Mouse (Mus musculus) MEL (cell line): ENCODE data around the gene Slc25a20. TPM values are rescaled to one million over a fixed set of nuclear protein-coding genes. Genes with fewer than 3 reads are reported as not detected.

ENCODE experiments used
- DNase-seq: peaks from one replicate; pipeline ENCODE4 v3.0.0; 2011; ENCODE audit warnings: low read depth, low spot score
- H3K27ac ChIP-seq: 2 replicates; pipeline ENCODE4 v1.5.1; 2012; ENCODE audit warnings: low read depth, mild to moderate bottlenecking, control low read depth, low read length, moderate library complexity; ENCODE audit not compliant: control insufficient read depth
- H3K27me3 ChIP-seq, 2 experiments: fragments of 150-350 bp in 1 of 2; sonication (generic) in 1 of 2; 2 replicates each; pipeline ENCODE4 v1.6.1; 2012; ENCODE audit warnings: low read length in 2 of 2, mild to moderate bottlenecking in 2 of 2, improper control_type of control experiment in 1 of 2, moderate library complexity in 1 of 2; ENCODE audit not compliant: insufficient read depth in 2 of 2, control insufficient read depth in 1 of 2
- H3K36me3 ChIP-seq, 2 experiments: 2 replicates each; pipeline ENCODE4 v1.6.1; 2012 to 2014; ENCODE audit warnings: low read length in 2 of 2, improper control_type of control experiment in 1 of 2, inconsistent platforms in 1 of 2, mild to moderate bottlenecking in 1 of 2; ENCODE audit not compliant: insufficient read depth in 2 of 2, control insufficient read depth in 1 of 2
- H3K4me1 ChIP-seq, 2 experiments: fragments of 150-350 bp in 1 of 2; sonication (generic) in 1 of 2; 2 replicates each; pipeline ENCODE4 v1.6.1; 2012; ENCODE audit warnings: low read length in 2 of 2, improper control_type of control experiment in 1 of 2, mild to moderate bottlenecking in 1 of 2; ENCODE audit not compliant: insufficient read depth in 2 of 2, control insufficient read depth in 1 of 2
- H3K4me3 ChIP-seq, 2 experiments: fragments of 150-350 bp in 1 of 2; sonication (generic) in 1 of 2; 2 replicates each; pipeline ENCODE4 v1.5.1; 2012; ENCODE audit warnings: low read depth in 2 of 2, low read length in 2 of 2, mild to moderate bottlenecking in 2 of 2, moderate library complexity in 2 of 2, control low read depth in 1 of 2, improper control_type of control experiment in 1 of 2; ENCODE audit not compliant: control insufficient read depth in 1 of 2, insufficient read depth in 1 of 2
- H3K79me2 ChIP-seq: 2 replicates; pipeline ENCODE4 v1.6.1; 2012; ENCODE audit warnings: mild to moderate bottlenecking, low read length, moderate library complexity; ENCODE audit not compliant: control insufficient read depth, poor library complexity, insufficient read depth
- H3K9ac ChIP-seq: 2 replicates; pipeline ENCODE4 v1.6.1; 2012; ENCODE audit warnings: low read depth, mild to moderate bottlenecking, control low read depth, low read length, moderate library complexity; ENCODE audit not compliant: control insufficient read depth, poor library complexity, severe bottlenecking
- H3K9me3 ChIP-seq: fragments of 150-350 bp; sonication (generic); replicated peaks from 2 replicates; pipeline ENCODE4 v1.6.1; 2012; ENCODE audit warnings: mild to moderate bottlenecking, low read length, improper control_type of control experiment, moderate library complexity; ENCODE audit not compliant: insufficient read depth
- ELF1 ChIP-seq: IDR thresholded peaks from 2 replicates; pipeline ENCODE4 v1.6.1; 2014; ENCODE audit warnings: low read depth, mild to moderate bottlenecking, inconsistent platforms, low read length, improper control_type of control experiment, moderate library complexity
- GATA1 ChIP-seq: IDR thresholded peaks from 2 replicates; pipeline ENCODE4 v1.6.1; 2011; ENCODE audit warnings: low read depth, low read length, improper control_type of control experiment
- JUND ChIP-seq: IDR thresholded peaks from 2 replicates; pipeline ENCODE4 v1.6.1; 2011; ENCODE audit warnings: low read depth, mild to moderate bottlenecking, improper control_type of control experiment, low read length
- MAZ ChIP-seq: IDR thresholded peaks from 2 replicates; pipeline ENCODE4 v1.6.1; 2012; ENCODE audit warnings: low read depth, mild to moderate bottlenecking, inconsistent platforms, low read length, improper control_type of control experiment
- NRF1 ChIP-seq: IDR thresholded peaks from 2 replicates; pipeline ENCODE4 v1.6.1; 2014; ENCODE audit warnings: low read depth, mild to moderate bottlenecking, inconsistent platforms, low read length, improper control_type of control experiment, moderate library complexity; ENCODE audit not compliant: poor library complexity, insufficient read depth, severe bottlenecking
- POLR2AphosphoS2 ChIP-seq: IDR thresholded peaks from 2 replicates; pipeline ENCODE4 v1.6.1; 2011; ENCODE audit warnings: low read length, improper control_type of control experiment
- RCOR1 ChIP-seq: IDR thresholded peaks from 2 replicates; pipeline ENCODE4 v1.6.1; 2012; ENCODE audit warnings: low read depth, mild to moderate bottlenecking, inconsistent platforms, low read length, improper control_type of control experiment
- TAL1 ChIP-seq: IDR thresholded peaks from 2 replicates; pipeline ENCODE4 v1.6.1; 2012; ENCODE audit warnings: mild to moderate bottlenecking, inconsistent platforms, low read length, moderate library complexity, mixed read lengths
- UBTF ChIP-seq: IDR thresholded peaks from 2 replicates; pipeline ENCODE4 v1.6.1; 2012; ENCODE audit warnings: low read depth, mild to moderate bottlenecking, inconsistent platforms, low read length, improper control_type of control experiment, moderate library complexity, borderline replicate concordance; ENCODE audit not compliant: insufficient read depth
- USF2 ChIP-seq, 2 experiments: IDR thresholded peaks; 2 replicates each; pipeline ENCODE4 v1.6.1; 2011 to 2012; ENCODE audit warnings: improper control_type of control experiment in 2 of 2, low read length in 2 of 2, borderline replicate concordance in 1 of 2, inconsistent platforms in 1 of 2, low read depth in 1 of 2, mild to moderate bottlenecking in 1 of 2; ENCODE audit not compliant: insufficient read depth in 1 of 2
- ZNF384 ChIP-seq: IDR thresholded peaks from 2 replicates; pipeline ENCODE4 v1.6.1; 2012; ENCODE audit warnings: low read depth, mild to moderate bottlenecking, inconsistent platforms, low read length, improper control_type of control experiment
- polyA plus RNA-seq, 2 experiments: library from polyadenylated mRNA; stranded (reverse) in 1 of 2; unstranded in 1 of 2; fragments of >175 nt in 1 of 2; fragments of >200 nt in 1 of 2; gene quantifications; 2 replicates each; pipeline versions ENCODE4 v1.2.1 to v1.2.4; 2012; ENCODE audit warnings: low replicate concordance in 2 of 2, low read depth in 1 of 2; ENCODE audit not compliant: insufficient read length in 2 of 2, insufficient read depth in 1 of 2, missing spikeins in 1 of 2
- total RNA-seq: library from RNA; depleted of rRNA; stranded (reverse); fragments of 300-350 nt; gene quantifications from 2 replicates; pipeline ENCODE4 v1.2.3, GENCODE M21; 2012

Gene Slc25a20
- total and polyA plus RNA-seq, 3 experiments, result 19.3 to 24.1 TPM; not detected in 1

- no peak for DNase-seq
- no peak overlapping the region for H3K4me3 ChIP-seq
- H3K9me3 ChIP-seq, result no peaks in the 10 kb centered on the region
- TF ChIP-seq TAL1, result no peak
- TF ChIP-seq ZNF384, result peak; percentile 71
- peaks cover 7 to 24% of the 10 kb centered on the region in 2 experiments for H3K36me3 ChIP-seq
- H3K27ac ChIP-seq, result no peak overlapping the region
- peaks cover 46% of the 10 kb centered on the region for H3K79me2 ChIP-seq
- H3K27me3 ChIP-seq, result no peaks in the 10 kb centered on the region
- H3K4me1 ChIP-seq, result peaks cover 7% of the 10 kb centered on the region in 2 experiments
- no peak overlapping the region for H3K9ac ChIP-seq
Observed at GRCm38 (mm10) chr9:108694533-108694932, 32.6 kb downstream of the Slc25a20 start.

- Histone ChIP-seq H3K36me3 (peaks cover 7 to 8% of the 10 kb centered on the region in 2 experiments), H3K9me3 (no peaks in the 10 kb centered on the region), H3K27ac (no peak overlapping the region), H3K4me1 (peaks cover 4% of the 10 kb centered on the region in 2 experiments; a peak in 3 of 4 replicates)
- DNase-seq, result no peak
- TF ChIP-seq ELF1 (no peak), JUND (no peak), UBTF (no peak)
- TF ChIP-seq, all 39 proteins: peak for 0
- H3K79me2 ChIP-seq, result peaks cover 46% of the 10 kb centered on the region
- no peak overlapping the region for H3K4me3 ChIP-seq
- no peaks in the 10 kb centered on the region for H3K27me3 ChIP-seq
- no peak overlapping the region for H3K9ac ChIP-seq
Observed at GRCm38 (mm10) chr9:108702476-108702875, 40.6 kb downstream of the Slc25a20 start.

GRCm38 (mm10) chr9:108703373-108704110 lies 41.7 kb downstream of the Slc25a20 start:
- no peak overlapping the region for H3K4me3 ChIP-seq
- peaks cover 4 to 8% of the 10 kb centered on the region in 2 experiments for H3K36me3 ChIP-seq
- H3K9me3 ChIP-seq, result no peaks in the 10 kb centered on the region
- no peak overlapping the region for H3K9ac ChIP-seq
- TF ChIP-seq NRF1 (no peak), POLR2AphosphoS2 (no peak), RCOR1 (no peak), UBTF (no peak), GATA1 (no peak), USF2 (IDR thresholded peaks at IDR 0.05; ENCODE audit: borderline replicate concordance in 1 of 2, insufficient read depth in 1 of 2, low read depth in 1 of 2, low read length in 2 of 2) (no peak), MAZ (no peak)
- peaks cover 43% of the 10 kb centered on the region for H3K79me2 ChIP-seq
- H3K27ac ChIP-seq, result no peak overlapping the region
- H3K27me3 ChIP-seq, result no peaks in the 10 kb centered on the region
- DNase-seq, result no peak
- peaks cover 4% of the 10 kb centered on the region in 2 experiments; a peak in 3 of 4 replicates for H3K4me1 ChIP-seq
